Mouse (Mus musculus): ENCODE data around the gene Slco1b2. TPM values are rescaled to one million over a fixed set of nuclear protein-coding genes. Genes with fewer than 3 reads are reported as not detected.
"Not testable (repeated sequence)": the region's sequence is repeated elsewhere in the genome, so short reads cannot be mapped to it uniquely, and the experiment has no call there.

Slco1b2 gene
- polyA plus RNA-seq (2016; fragmentation: Nextera tagmentation; extraction: Ambion mirVana), result not detected in 2 replicates

DNA sequence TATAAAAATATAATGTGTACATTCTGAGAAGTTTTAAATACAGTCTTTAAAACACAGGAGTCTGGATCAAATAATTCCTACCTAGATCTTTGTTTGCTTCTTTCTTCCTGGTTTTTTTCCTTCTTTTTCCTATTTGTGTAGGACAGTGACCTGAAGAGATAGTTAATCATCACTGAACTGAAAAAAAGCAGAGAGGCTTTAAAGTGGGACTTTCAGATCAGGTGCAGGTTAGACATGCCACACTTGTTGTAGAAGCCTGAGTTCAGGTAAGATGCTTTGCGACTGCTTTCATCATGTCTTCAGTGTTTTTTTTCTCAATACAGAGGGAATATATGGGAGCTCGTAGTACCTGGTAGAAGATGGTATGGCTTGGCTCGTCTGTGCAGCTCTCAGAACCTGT lies at the start of gene Slco1b2:
Gene Slco1b2, plus strand, starts transcription at position 228 of the 400 bp plus-strand sequence.
- Histone ChIP-seq H3K4me1 (no peaks in the 10 kb centered on the region), H3K27me3 (no peaks in the 10 kb centered on the region), H3K36me3 (replicated peaks) (no peaks in the 10 kb centered on the region), H3K9me3 (no peaks in the 10 kb centered on the region), H3K4me3 (replicated peaks) (no peak within 1 kb of the TSS), H3K9ac (no peak within 1 kb of the TSS), H3K27ac (no peak within 1 kb of the TSS), H3K4me2 (no peak within 1 kb of the TSS)
- no peak for ATAC-seq (ENCODE audit: low FRiP score)
- WGBS, result 87% methylated on average over 3 of the region's 3 CpGs

DNA sequence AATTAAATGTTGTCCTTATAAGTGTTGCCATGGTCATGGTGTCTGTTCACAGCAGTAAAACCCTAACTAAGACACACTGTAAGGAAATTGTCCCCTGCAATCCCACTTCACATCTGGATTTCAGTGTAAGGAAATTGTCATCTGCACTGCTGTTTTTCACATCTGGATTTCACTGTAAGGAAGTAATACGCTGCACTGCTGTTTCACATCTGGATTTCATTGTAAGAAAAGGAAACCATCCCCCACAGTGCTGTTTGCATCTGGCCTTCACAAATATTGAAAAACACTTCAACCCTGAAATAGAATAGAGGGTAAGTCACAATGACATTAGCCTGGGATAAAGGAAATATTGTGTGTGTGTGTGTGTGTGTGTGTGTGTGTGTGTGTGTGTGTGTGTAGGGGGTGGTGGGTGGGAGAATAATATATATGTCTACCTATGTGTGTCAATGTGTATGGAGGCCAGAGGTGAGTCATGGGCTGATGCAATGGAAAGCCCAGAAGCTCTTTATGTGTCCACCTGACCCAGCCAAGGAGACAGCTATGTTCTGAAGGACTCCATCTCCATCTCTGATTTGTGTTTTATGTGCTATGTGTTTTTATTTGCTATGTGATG lies 44.4 kb upstream of the Slco1b2 start:
- H3K27me3 ChIP-seq, result no peaks in the 10 kb centered on the region
- H3K4me2 ChIP-seq, result no peak overlapping the region
- H3K9me3 ChIP-seq, result no peaks in the 10 kb centered on the region
- H3K4me3 ChIP-seq (replicated peaks), result no peak overlapping the region
- no peak for ATAC-seq (ENCODE audit: low FRiP score)
- no peak overlapping the region for H3K27ac ChIP-seq
- H3K36me3 ChIP-seq (replicated peaks), result no peaks in the 10 kb centered on the region
- no peak overlapping the region for H3K9ac ChIP-seq
- H3K4me1 ChIP-seq, result no peaks in the 10 kb centered on the region
- WGBS, result 88% methylated on average over 1 of the region's 1 CpGs

DNA sequence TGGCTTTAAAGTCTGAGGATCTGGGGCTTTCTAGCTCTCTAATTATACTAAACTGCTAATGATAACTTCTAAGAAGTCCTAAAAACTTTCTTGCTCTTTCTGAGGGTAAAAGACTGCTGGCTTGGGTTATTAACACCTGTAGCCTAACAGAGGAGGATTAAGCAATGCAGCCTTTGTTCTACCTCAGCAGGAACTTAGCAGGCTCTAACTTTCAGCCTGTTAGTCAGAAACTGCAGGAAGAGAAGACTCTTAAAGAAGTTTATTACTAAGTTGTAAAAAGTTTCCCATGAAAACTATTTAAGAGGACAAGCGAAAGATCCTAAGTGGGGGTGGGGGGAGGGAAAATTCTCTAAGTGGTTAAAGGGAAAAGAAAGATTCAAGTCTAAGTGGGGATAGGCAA lies 39.3 kb upstream of the Slco1b2 start:
- no peak for ATAC-seq (ENCODE audit: low FRiP score)
- H3K9me3 ChIP-seq, result no peaks in the 10 kb centered on the region
- H3K27me3 ChIP-seq, result no peaks in the 10 kb centered on the region
- H3K4me3 ChIP-seq (replicated peaks), result no peak overlapping the region
- H3K27ac ChIP-seq, result no peak overlapping the region
- H3K36me3 ChIP-seq (replicated peaks), result no peaks in the 10 kb centered on the region
- no peak overlapping the region for H3K4me2 ChIP-seq
- WGBS, result 13% methylated on average over 1 of the region's 1 CpGs
- H3K4me1 ChIP-seq, result no peaks in the 10 kb centered on the region
- no peak overlapping the region for H3K9ac ChIP-seq

DNA sequence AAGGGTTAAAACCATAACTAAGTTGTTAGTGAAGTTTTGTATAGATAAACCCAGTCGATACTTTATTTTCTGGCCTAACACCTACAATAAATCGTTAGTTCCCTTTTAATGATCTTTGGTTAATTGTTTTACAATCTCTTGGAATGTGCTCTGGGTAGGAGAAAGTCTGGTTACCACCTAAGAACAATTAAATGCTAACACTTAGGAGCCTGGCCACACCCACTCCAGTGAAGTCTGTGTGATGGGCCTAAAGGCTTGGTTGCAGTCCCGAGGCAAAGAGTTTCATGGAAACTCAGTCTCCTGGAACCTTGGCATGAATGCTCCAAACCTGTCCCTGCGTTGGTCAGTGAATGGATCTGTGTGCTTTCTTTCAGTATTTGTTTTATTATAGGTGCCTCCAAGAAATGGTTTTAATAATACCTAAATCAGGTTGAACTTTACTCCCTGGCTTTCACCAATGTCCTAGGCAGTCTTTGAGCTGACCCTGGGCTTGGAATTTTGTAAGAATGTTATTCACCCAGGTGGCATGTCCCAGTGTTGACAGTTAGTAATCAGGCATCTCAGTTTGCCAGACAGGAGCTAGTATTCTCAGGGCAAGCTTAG lies 38.6 kb upstream of the Slco1b2 start:
- not testable (repeated sequence) for H3K27ac ChIP-seq; ATAC-seq (ENCODE audit: low FRiP score); H3K27me3 ChIP-seq; H3K4me1 ChIP-seq; H3K9me3 ChIP-seq; H3K4me2 ChIP-seq; H3K9ac ChIP-seq; H3K36me3 ChIP-seq (replicated peaks); H3K4me3 ChIP-seq (replicated peaks)
- WGBS, result 39% methylated on average over 4 of the region's 4 CpGs

DNA sequence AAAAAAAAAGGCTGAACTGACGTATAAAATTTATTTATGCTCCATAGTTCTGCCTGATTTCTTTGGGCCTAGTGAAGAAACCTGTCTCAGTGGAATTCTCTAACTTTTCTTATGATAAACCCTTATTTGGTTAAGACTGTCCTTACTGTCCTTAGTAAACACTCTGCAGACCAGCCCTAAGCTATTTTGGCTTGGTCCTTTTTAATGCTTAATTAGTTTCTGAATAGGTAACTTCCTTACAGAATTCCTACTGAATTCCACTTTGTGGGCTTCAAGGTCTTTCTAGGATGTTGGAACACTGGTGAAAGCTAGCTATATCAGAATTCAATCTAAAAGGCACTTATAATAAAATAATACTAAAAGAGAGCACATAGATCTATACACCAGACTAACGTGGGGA lies 33.2 kb upstream of the Slco1b2 start:
- H3K4me1 ChIP-seq, result no peaks in the 10 kb centered on the region
- H3K27ac ChIP-seq, result no peak overlapping the region
- H3K9me3 ChIP-seq, result peaks cover 4% of the 10 kb centered on the region; the same call in 1 of the 2 replicates
- H3K4me3 ChIP-seq (replicated peaks), result no peak overlapping the region
- H3K4me2 ChIP-seq, result no peak overlapping the region
- ATAC-seq (ENCODE audit: low FRiP score), result no peak
- WGBS, result 81% methylated on average over 2 of the region's 2 CpGs
- H3K27me3 ChIP-seq, result no peaks in the 10 kb centered on the region
- no peaks in the 10 kb centered on the region for H3K36me3 ChIP-seq (replicated peaks)
- no peak overlapping the region for H3K9ac ChIP-seq

DNA sequence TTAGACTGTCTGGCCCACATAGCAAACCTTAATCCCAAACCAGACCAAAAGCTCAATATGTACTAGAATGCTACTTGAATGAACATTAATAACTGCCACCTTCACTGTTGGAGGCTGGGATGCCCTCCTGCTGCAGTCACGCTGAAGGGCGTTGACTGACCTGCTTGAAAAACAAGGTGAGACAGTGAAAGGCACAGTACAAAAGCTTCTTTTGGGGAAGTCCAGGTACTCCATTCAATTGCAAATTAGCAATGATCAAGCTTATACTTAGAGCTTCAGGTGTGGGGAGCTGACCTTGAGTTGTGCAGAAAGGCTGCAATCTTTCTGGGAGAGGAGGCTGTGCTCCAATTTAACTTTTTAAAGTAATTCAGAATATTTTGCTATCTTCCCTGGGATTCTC lies 32.3 kb upstream of the Slco1b2 start:
- Histone ChIP-seq H3K9ac (no peak overlapping the region), H3K27me3 (no peaks in the 10 kb centered on the region), H3K4me2 (no peak overlapping the region), H3K9me3 (peaks cover 4% of the 10 kb centered on the region; the same call in 1 of the 2 replicates), H3K4me3 (replicated peaks) (no peak overlapping the region), H3K27ac (no peak overlapping the region), H3K36me3 (replicated peaks) (no peaks in the 10 kb centered on the region), H3K4me1 (no peaks in the 10 kb centered on the region)
- no peak for ATAC-seq (ENCODE audit: low FRiP score)
- WGBS, result 96% methylated on average over 2 of the region's 2 CpGs

DNA sequence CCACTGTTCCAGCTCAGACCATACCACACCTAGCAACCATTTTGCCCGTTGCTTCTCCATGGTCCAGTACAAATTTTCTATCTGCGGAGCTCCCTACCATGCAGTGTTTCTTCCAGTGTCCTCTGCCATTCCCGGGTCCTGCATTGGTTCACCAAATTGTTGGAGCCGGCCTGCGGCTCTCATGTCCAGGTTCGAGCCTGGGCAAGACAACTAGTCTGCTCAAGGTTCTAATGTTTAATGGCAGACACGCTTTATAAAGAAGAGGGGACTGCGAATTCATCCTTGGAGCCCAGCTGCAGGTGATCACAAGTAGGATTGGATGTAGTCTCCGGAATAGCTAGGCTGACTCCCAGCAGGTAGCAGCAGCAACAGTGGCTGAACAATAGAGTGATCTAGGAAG lies 28.4 kb upstream of the Slco1b2 start:
- WGBS, result 61% methylated on average over 9 of the region's 9 CpGs
- H3K4me3 ChIP-seq (replicated peaks), result no peak overlapping the region
- no peak overlapping the region for H3K9ac ChIP-seq
- H3K27me3 ChIP-seq, result no peaks in the 10 kb centered on the region
- no peak overlapping the region for H3K27ac ChIP-seq
- ATAC-seq (ENCODE audit: low FRiP score), result no peak
- no peaks in the 10 kb centered on the region for H3K36me3 ChIP-seq (replicated peaks)
- no peaks in the 10 kb centered on the region for H3K4me1 ChIP-seq
- H3K9me3 ChIP-seq, result peaks cover 4% of the 10 kb centered on the region; the same call in 1 of the 2 replicates
- H3K4me2 ChIP-seq, result no peak overlapping the region

DNA sequence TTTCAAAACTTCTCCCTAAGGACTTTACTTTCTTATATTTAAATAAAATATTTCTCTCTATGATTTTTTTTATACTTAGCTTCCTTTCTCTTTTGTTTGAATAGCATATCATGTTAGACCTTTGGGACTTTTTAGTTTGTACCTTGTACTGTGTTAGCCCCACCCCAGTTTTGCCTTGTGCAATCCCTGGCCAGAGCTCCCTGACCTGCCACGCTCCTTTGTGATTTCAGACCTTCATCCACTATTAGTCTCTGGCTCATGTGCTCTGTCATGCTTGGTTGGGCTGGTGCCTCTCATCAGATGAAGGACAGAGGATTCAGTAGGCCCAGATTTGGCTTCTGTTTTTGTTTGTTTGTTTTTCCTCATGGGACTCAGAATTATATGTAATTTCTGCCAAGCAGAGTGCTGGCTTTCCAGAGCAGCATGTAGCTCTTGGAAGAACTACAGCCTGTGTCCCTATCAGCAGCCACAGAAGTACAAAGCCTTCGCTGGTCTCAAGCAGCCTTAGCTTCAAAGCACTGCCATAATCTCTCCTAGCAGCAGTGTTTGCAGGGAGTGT lies 18.5 kb upstream of the Slco1b2 start:
- ATAC-seq (ENCODE audit: low FRiP score), result no peak
- 67% methylated on average over 2 of the region's 2 CpGs for WGBS

DNA sequence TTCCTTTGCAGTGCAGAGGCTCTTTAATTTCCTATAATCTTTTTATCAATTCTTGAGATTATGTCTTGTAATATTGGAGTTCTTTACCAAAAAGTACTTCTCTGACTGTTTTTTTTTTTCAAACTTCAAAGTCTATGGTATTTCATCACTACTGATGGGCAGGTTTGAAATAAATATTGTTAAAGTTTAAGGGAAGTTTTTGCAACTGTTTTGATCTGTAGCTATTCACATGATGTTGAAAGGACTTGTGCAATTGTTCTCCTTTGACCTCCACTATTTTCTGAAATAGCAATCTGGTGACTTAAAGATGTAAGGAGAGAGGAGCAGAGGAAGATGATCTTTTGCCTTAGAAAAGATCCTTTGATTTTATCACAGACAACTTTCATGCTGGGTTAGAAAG lies 15.3 kb upstream of the Slco1b2 start:
- Histone ChIP-seq H3K4me2 (no peak overlapping the region), H3K4me1 (no peaks in the 10 kb centered on the region), H3K27me3 (no peaks in the 10 kb centered on the region), H3K4me3 (replicated peaks) (no peak overlapping the region), H3K9me3 (no peaks in the 10 kb centered on the region), H3K9ac (no peak overlapping the region), H3K36me3 (replicated peaks) (no peaks in the 10 kb centered on the region), H3K27ac (no peak overlapping the region)
- no peak for ATAC-seq (ENCODE audit: low FRiP score)

More for the DNA sequence above, 18.5 kb upstream of the Slco1b2 start:
- Histone ChIP-seq H3K27ac (no peak overlapping the region), H3K27me3 (no peaks in the 10 kb centered on the region), H3K4me3 (replicated peaks) (no peak overlapping the region), H3K9ac (no peak overlapping the region), H3K36me3 (replicated peaks) (no peaks in the 10 kb centered on the region), H3K9me3 (no peaks in the 10 kb centered on the region), H3K4me1 (no peaks in the 10 kb centered on the region), H3K4me2 (no peak overlapping the region)

DNA sequence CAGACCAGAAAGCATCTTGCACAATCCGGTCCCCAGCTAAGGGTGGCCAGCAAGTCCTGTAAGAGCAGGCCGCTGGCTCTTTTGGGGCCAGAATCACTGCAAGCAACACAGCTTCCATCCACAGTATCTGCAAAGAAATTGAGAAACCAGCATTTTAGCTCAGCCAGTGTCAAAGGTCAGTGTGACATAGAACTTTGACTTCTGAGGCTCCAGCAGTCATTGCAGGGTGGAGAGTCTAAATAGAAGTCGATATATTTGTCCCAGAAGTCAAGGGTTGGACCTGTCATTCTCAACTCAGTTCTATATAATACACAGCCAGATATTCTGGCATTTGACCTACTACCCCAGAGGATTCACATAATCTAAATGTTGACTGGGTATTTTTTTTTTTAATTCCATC lies 14.0 kb upstream of the Slco1b2 start:
- Histone ChIP-seq H3K4me2 (no peak overlapping the region), H3K27ac (no peak overlapping the region), H3K4me1 (no peaks in the 10 kb centered on the region), H3K9me3 (no peaks in the 10 kb centered on the region), H3K27me3 (no peaks in the 10 kb centered on the region), H3K4me3 (replicated peaks) (no peak overlapping the region), H3K9ac (no peak overlapping the region), H3K36me3 (replicated peaks) (no peaks in the 10 kb centered on the region)
- ATAC-seq (ENCODE audit: low FRiP score), result no peak
- 90% methylated on average over 3 of the region's 3 CpGs for WGBS

DNA sequence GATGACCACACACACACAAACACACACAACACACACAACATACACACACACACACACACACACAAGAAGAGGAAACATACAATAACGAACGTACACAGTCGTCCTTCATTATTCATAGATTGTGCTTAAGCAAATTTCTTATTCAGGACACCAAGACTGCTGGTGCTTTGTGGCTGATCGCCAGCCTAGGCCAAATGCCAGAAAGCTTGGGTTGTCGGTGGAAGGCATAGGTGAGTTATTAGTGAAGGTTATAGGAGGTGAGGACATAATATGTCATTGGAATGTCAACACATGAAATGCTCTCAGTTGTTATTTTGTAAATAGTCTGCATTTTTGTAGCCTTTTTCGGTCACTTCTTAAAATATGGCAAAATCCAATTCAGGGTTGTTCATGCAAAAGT lies 3.6 kb downstream of the Slco1b2 start:
- H3K4me3 ChIP-seq (replicated peaks), result no peak overlapping the region
- ATAC-seq (ENCODE audit: low FRiP score), result no peak
- no peaks in the 10 kb centered on the region for H3K36me3 ChIP-seq (replicated peaks)
- H3K4me2 ChIP-seq, result no peak overlapping the region
- H3K27ac ChIP-seq, result no peak overlapping the region
- no peak overlapping the region for H3K9ac ChIP-seq
- no peaks in the 10 kb centered on the region for H3K27me3 ChIP-seq
- no peaks in the 10 kb centered on the region for H3K4me1 ChIP-seq
- no peaks in the 10 kb centered on the region for H3K9me3 ChIP-seq
- WGBS, result 89% methylated on average over 6 of the region's 6 CpGs

DNA sequence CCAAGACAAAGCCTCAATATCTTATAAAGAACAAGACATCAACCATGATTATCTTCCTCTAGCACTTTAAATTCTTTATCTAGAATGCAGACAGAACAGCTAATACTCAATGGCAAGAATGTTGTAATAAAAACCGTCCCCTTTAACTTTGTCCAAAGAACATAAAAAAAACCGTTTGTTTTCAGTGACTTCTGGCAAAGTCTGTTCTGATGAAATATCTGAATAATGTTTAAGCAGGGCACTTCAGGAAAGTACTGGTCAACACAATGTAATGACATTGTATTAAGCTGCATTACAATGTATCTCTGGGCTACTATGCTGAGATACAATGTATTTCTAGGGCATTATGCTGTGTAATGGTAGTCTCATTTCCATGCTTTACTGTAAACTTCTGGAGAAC lies 5.9 kb downstream of the Slco1b2 start:
- H3K27me3 ChIP-seq, result no peaks in the 10 kb centered on the region
- no peak overlapping the region for H3K9ac ChIP-seq
- no peaks in the 10 kb centered on the region for H3K36me3 ChIP-seq (replicated peaks)
- ATAC-seq (ENCODE audit: low FRiP score), result no peak
- H3K4me3 ChIP-seq (replicated peaks), result no peak overlapping the region
- no peaks in the 10 kb centered on the region for H3K9me3 ChIP-seq
- 81% methylated on average over 2 of the region's 2 CpGs for WGBS
- no peak overlapping the region for H3K4me2 ChIP-seq
- H3K27ac ChIP-seq, result no peak overlapping the region
- no peaks in the 10 kb centered on the region for H3K4me1 ChIP-seq

DNA sequence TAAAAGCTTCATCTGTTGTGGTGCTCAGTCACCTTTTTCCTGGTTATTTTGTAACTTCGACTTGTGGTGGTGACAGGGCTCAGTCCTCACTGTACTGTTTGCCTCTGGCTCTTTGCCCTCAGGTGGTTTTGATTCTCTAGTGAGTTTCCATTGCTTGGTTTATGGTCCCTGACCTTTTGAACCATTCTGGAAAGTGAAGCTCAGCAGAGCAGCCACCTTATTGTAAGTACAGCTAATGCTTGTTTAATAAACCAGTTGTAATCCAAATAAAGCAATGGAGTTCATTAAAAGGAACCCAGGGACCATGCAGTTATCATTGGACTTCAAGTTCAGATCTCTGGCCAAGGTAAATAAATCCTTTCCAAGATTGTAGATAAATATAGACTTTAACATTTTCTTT lies 11.3 kb downstream of the Slco1b2 start:
- H3K4me3 ChIP-seq (replicated peaks), result no peak overlapping the region
- no peaks in the 10 kb centered on the region for H3K4me1 ChIP-seq
- 85% methylated on average over 1 of the region's 1 CpGs for WGBS
- no peaks in the 10 kb centered on the region for H3K27me3 ChIP-seq
- H3K27ac ChIP-seq, result no peak overlapping the region
- no peaks in the 10 kb centered on the region for H3K36me3 ChIP-seq (replicated peaks)
- ATAC-seq (ENCODE audit: low FRiP score), result no peak
- no peaks in the 10 kb centered on the region for H3K9me3 ChIP-seq
- H3K9ac ChIP-seq, result no peak overlapping the region
- H3K4me2 ChIP-seq, result no peak overlapping the region
